Mouse (Mus musculus): ENCODE results near the gene Aggf1. TPM values are rescaled to one million over a fixed set of nuclear protein-coding genes. Genes with fewer than 3 reads are reported as not detected.
A peak's percentile ranks its signal among the peaks of the same experiment; 100 is the strongest.

The Aggf1 gene
- polyA plus RNA-seq (2015; fragmentation: Nextera tagmentation; extraction: Ambion mirVana), result 15.8 and 17.8 TPM in 2 replicates

- peaks cover 18% of the 10 kb centered on the region for H3K36me3 ChIP-seq (replicated peaks)
- peak within 1 kb of the TSS; percentile 91 for H3K27ac ChIP-seq (replicated peaks)
- H3K9me3 ChIP-seq (replicated peaks), result no peaks in the 10 kb centered on the region
- under 1% methylated on average over 86 of the region's 86 CpGs for WGBS (ENCODE audit: insufficient replicate concordance)
- H3K4me3 ChIP-seq (replicated peaks), result peak within 1 kb of the TSS; percentile 87
- no peaks in the 10 kb centered on the region for H3K27me3 ChIP-seq
- peaks cover 21% of the 10 kb centered on the region for H3K4me1 ChIP-seq (replicated peaks)
- H3K9ac ChIP-seq, result peak within 1 kb of the TSS; percentile 92
- peak within 1 kb of the TSS; percentile 83 for H3K4me2 ChIP-seq
- peak; percentile 93 for ATAC-seq (ENCODE audit: insufficient read depth)
Observed at GRCm38 (mm10) chr13:95374701-95375553, at the start of gene Aggf1. Aggf1 (minus strand) TSS chr13:95375352.

GRCm38 (mm10) chr13:95424932-95425331, 49.8 kb upstream of the Aggf1 start:
- no peaks in the 10 kb centered on the region for H3K36me3 ChIP-seq (replicated peaks)
- no peaks in the 10 kb centered on the region for H3K9me3 ChIP-seq (replicated peaks)
- no peaks in the 10 kb centered on the region for H3K4me1 ChIP-seq (replicated peaks)
- WGBS (ENCODE audit: insufficient replicate concordance), result 70% methylated on average over 7 of the region's 7 CpGs
- no peak overlapping the region for H3K4me3 ChIP-seq (replicated peaks)
- H3K27ac ChIP-seq (replicated peaks), result no peak overlapping the region
- no peak for ATAC-seq (ENCODE audit: insufficient read depth)
- H3K4me2 ChIP-seq, result no peak overlapping the region
- H3K27me3 ChIP-seq, result no peaks in the 10 kb centered on the region
- H3K9ac ChIP-seq, result no peak overlapping the region

DNA sequence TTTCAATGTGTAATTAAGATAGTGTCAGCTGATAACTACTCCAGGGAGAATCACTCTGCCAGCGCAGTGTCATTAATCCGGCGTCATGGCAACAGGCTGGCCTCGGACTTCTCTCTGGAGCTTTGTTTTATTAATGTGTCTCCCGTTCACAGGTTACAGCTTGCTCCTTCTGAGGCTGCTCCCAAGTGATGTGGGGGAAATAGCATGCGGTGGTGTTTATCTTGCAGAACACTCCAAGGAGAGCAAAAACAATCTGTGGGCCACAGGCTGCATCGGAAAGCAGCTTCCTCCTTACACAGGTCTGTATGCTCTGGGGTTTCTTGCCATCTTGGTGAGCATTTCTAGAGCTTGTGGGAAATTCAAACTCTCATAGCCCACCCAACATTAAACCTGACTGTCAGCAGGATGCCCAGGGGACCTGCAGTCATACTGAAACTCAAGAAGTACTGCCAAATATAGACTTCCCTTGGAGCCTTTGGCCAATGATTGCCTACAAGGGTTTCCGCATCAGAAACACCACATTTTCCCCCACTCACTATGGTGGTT, 44.1 kb upstream of the Aggf1 start:
- H3K9ac ChIP-seq, result no peak overlapping the region
- 28% methylated on average over 8 of the region's 8 CpGs for WGBS (ENCODE audit: insufficient replicate concordance)
- H3K4me3 ChIP-seq (replicated peaks), result no peak overlapping the region
- H3K27ac ChIP-seq (replicated peaks), result no peak overlapping the region
- no peaks in the 10 kb centered on the region for H3K36me3 ChIP-seq (replicated peaks)
- H3K4me2 ChIP-seq, result no peak overlapping the region
- no peaks in the 10 kb centered on the region for H3K4me1 ChIP-seq (replicated peaks)
- no peaks in the 10 kb centered on the region for H3K9me3 ChIP-seq (replicated peaks)
- no peak for ATAC-seq (ENCODE audit: insufficient read depth)
- no peaks in the 10 kb centered on the region; the same call in 1 of the 2 replicates for H3K27me3 ChIP-seq

- no peak overlapping the region for H3K9ac ChIP-seq
- H3K4me3 ChIP-seq (replicated peaks), result no peak overlapping the region
- ATAC-seq (ENCODE audit: insufficient read depth), result no peak
- H3K4me2 ChIP-seq, result no peak overlapping the region
- H3K9me3 ChIP-seq (replicated peaks), result no peaks in the 10 kb centered on the region
- H3K36me3 ChIP-seq (replicated peaks), result no peaks in the 10 kb centered on the region
- no peaks in the 10 kb centered on the region; the same call in 1 of the 2 replicates for H3K27me3 ChIP-seq
- H3K4me1 ChIP-seq (replicated peaks), result no peaks in the 10 kb centered on the region
- no peak overlapping the region for H3K27ac ChIP-seq (replicated peaks)
- WGBS (ENCODE audit: insufficient replicate concordance), result 46% methylated on average over 6 of the region's 6 CpGs
Observed at GRCm38 (mm10) chr13:95418575-95419203, 43.5 kb upstream of the Aggf1 start.

DNA sequence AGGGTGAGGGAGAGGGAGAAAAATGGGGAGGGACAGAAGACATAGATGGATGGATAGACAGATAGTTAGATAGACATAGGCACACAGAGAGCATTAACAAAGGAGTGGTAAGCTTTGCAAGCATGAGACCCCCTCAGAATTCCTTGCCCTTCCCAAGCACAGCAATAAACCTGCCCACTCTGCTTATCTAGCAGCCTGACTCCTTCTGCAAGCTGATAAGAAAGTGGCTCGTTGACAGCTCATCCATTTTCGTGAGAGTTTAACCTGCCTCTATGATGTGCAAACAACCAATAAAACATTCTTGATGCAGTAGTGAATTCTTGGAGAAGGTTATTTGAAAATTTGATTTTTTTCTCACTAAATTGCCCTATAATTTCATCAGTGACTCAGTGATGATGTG, 37.1 kb upstream of the Aggf1 start:
- WGBS (ENCODE audit: insufficient replicate concordance), result 3% methylated on average over 2 of the region's 2 CpGs
- Histone ChIP-seq H3K36me3 (replicated peaks) (no peaks in the 10 kb centered on the region), H3K9me3 (replicated peaks) (no peaks in the 10 kb centered on the region), H3K4me2 (no peak overlapping the region), H3K27ac (replicated peaks) (no peak overlapping the region), H3K4me3 (replicated peaks) (no peak overlapping the region), H3K9ac (no peak overlapping the region), H3K4me1 (replicated peaks) (peaks cover 5% of the 10 kb centered on the region; the same call in 1 of the 2 replicates), H3K27me3 (no peaks in the 10 kb centered on the region)
- no peak for ATAC-seq (ENCODE audit: insufficient read depth)

DNA sequence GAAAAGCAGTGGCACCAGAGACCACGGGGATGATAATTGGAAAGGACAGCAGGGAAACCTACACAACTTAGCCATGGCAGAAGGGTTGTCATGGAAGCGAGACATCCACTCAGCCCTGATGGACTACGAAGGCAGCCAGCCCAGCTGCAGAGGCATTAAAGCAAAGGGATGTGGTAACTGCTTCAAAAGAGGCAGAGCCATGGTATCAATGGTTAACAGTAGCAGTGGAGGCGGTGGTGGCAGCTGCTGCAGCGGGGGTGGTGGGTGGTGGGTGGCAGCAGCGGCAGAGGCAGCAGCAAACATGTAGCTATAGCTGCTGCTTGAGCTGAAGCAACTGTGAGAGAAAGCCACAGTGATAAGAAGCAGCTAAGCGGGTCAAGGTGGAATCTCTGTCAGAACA, 18.1 kb upstream of the Aggf1 start:
- Histone ChIP-seq H3K4me1 (replicated peaks) (no peaks in the 10 kb centered on the region), H3K9me3 (replicated peaks) (peaks cover 6% of the 10 kb centered on the region; the same call in 1 of the 2 replicates), H3K27me3 (no peaks in the 10 kb centered on the region), H3K36me3 (replicated peaks) (no peaks in the 10 kb centered on the region), H3K27ac (replicated peaks) (no peak overlapping the region), H3K4me3 (replicated peaks) (no peak overlapping the region), H3K4me2 (no peak overlapping the region), H3K9ac (no peak overlapping the region)
- 72% methylated on average over 7 of the region's 7 CpGs for WGBS (ENCODE audit: insufficient replicate concordance)
- ATAC-seq (ENCODE audit: insufficient read depth), result no peak

DNA sequence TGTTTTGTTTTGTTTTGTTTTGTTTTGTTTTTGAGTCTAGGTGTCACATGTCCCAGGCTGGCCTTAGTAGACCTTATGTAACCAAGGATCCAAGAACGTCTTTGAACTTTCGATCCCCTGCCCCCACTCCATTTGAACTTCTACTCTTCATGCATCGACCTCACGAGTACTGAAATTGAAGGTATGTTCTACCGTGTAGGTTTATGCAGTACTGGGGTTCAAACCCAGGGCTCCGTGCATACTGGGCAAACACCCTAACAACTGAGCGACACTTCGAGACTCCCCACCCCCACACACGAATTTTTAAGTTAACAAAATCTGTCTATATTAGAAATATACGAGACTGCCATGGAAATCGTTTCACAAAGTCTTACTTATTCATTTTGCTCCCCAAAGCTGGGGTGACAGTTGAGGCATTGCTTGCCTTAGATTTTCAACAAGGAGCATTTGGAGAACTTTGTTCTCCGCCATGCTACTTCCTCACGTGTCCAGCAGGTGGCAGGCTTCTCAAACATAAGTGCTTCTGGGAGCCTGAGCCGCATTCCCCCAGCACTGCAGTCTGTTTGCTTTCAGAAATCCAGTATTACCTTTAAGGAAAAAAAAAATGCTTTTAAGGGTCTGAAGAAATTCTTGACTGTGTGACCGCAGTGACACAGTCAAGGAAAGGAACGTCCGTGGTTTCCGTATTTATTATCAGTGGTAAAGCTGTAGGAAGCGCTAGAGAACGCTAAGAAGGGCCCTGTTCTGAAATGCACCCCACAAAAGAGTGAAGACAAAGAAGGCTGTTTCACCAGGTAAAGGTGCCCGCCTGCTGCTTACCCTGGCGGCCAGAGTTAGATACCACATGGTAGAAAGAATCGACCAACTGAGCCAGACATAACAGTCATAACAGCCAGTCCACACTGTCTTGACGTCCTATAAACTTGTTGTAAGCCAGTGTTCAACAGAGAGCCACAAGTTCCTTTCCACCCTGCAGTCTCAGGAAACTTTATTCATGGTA, 15.0 kb upstream of the Aggf1 start:
- Histone ChIP-seq H3K4me1 (replicated peaks) (no peaks in the 10 kb centered on the region), H3K36me3 (replicated peaks) (no peaks in the 10 kb centered on the region), H3K27me3 (no peaks in the 10 kb centered on the region), H3K9me3 (replicated peaks) (no peaks in the 10 kb centered on the region), H3K27ac (replicated peaks) (no peak overlapping the region), H3K9ac (no peak overlapping the region), H3K4me3 (replicated peaks) (no peak overlapping the region), H3K4me2 (peak overlapping the region; percentile 14)
- 28% methylated on average over 24 of the region's 24 CpGs for WGBS (ENCODE audit: insufficient replicate concordance)
- no peak for ATAC-seq (ENCODE audit: insufficient read depth)

DNA sequence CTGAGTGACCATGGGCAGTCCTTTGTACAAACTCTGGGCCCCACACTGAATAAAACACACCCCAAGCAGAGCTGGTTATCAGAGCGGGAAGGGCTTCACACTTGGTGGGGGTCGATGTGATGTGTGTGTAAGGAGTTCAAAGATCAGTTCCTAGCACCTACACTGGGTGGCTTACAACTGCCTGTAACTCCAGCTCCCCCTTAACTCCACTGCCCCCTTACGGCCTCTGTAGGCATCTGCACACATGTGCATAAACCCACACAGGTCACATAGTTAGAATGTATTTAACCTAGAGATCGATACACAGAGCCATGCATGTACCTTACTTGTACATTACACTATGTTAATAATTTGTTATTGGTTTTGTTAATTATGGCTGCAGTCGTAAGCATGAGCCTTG, 13.1 kb upstream of the Aggf1 start:
- no peak for ATAC-seq (ENCODE audit: insufficient read depth)
- H3K36me3 ChIP-seq (replicated peaks), result no peaks in the 10 kb centered on the region
- no peak overlapping the region for H3K4me3 ChIP-seq (replicated peaks)
- no peaks in the 10 kb centered on the region for H3K27me3 ChIP-seq
- H3K9ac ChIP-seq, result no peak overlapping the region
- no peak overlapping the region for H3K27ac ChIP-seq (replicated peaks)
- H3K4me2 ChIP-seq, result no peak overlapping the region
- no peaks in the 10 kb centered on the region for H3K9me3 ChIP-seq (replicated peaks)
- no peaks in the 10 kb centered on the region for H3K4me1 ChIP-seq (replicated peaks)
- 70% methylated on average over 5 of the region's 5 CpGs for WGBS (ENCODE audit: insufficient replicate concordance)

- H3K4me3 ChIP-seq (replicated peaks), result no peak overlapping the region
- no peaks in the 10 kb centered on the region for H3K27me3 ChIP-seq
- WGBS (ENCODE audit: insufficient replicate concordance), result 34% methylated on average over 5 of the region's 5 CpGs
- no peaks in the 10 kb centered on the region for H3K9me3 ChIP-seq (replicated peaks)
- no peak overlapping the region for H3K9ac ChIP-seq
- no peak overlapping the region for H3K27ac ChIP-seq (replicated peaks)
- no peaks in the 10 kb centered on the region for H3K36me3 ChIP-seq (replicated peaks)
- ATAC-seq (ENCODE audit: insufficient read depth), result no peak
- no peaks in the 10 kb centered on the region for H3K4me1 ChIP-seq (replicated peaks)
- H3K4me2 ChIP-seq, result no peak overlapping the region
Observed at GRCm38 (mm10) chr13:95382418-95382817, 7.3 kb upstream of the Aggf1 start.

DNA sequence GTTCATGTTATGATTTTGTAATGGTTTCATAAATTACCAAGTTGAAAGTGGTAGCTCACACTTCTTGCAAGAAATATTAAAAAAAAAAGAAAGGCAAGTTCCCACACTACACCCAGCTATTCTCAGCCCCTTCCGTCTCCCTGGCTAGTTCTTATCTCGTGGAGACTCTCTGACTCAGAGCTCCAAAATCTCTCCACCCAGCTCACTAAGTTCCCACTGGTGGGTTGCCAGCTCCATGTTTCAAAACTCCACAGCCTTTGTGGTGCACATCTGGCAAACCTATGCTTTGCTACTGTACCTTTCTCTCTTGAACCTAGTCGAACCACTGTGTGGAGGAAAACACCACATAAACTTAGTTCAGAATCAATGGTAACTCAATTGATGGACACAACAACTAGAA, 3.5 kb upstream of the Aggf1 start:
- Histone ChIP-seq H3K4me1 (replicated peaks) (peaks cover 6% of the 10 kb centered on the region), H3K27ac (replicated peaks) (no peak overlapping the region), H3K4me2 (no peak overlapping the region), H3K27me3 (no peaks in the 10 kb centered on the region), H3K9ac (no peak overlapping the region), H3K36me3 (replicated peaks) (no peaks in the 10 kb centered on the region), H3K4me3 (replicated peaks) (no peak overlapping the region), H3K9me3 (replicated peaks) (no peaks in the 10 kb centered on the region)
- WGBS (ENCODE audit: insufficient replicate concordance), result 42% methylated on average over 3 of the region's 3 CpGs
- no peak for ATAC-seq (ENCODE audit: insufficient read depth)

Measured in liver, embryonic 15.5 days (tissue).